Mouse (Mus musculus) brown adipose tissue, adult 24 weeks (tissue): Measurements from ENCODE around the gene Serinc2. TPM values are rescaled to one million over a fixed set of nuclear protein-coding genes. Genes with fewer than 3 reads are reported as not detected.
A peak's percentile ranks its signal among the peaks of the same experiment; 100 is the strongest.

ENCODE experiments used
- H3K27ac ChIP-seq: fragments of 200-500 bp; replicated peaks from 2 replicates; pipeline ENCODE4 v1.5.1; 2012; ENCODE audit warnings: low read depth, mild to moderate bottlenecking, low read length
- H3K4me1 ChIP-seq: fragments of 200-500 bp; 2 replicates; pipeline ENCODE4 v1.6.1; 2012; ENCODE audit warnings: low read length, mixed read lengths; ENCODE audit not compliant: control insufficient read depth, insufficient read depth, insufficient read length
- H3K4me3 ChIP-seq: fragments of 200-500 bp; 2 replicates; pipeline ENCODE4 v1.5.1; 2012; ENCODE audit warnings: low read depth, mild to moderate bottlenecking, low read length, moderate library complexity; ENCODE audit not compliant: insufficient read depth
- polyA plus RNA-seq: library from polyadenylated mRNA; stranded (reverse); fragments of >200 nt; gene quantifications from 2 replicates; pipeline ENCODE4 v1.2.4, GENCODE M21; 2012; ENCODE audit not compliant: missing spikeins, insufficient read depth, insufficient read length

Serinc2 gene
- 1.6 and 2.3 TPM in 2 replicates for polyA plus RNA-seq

DNA sequence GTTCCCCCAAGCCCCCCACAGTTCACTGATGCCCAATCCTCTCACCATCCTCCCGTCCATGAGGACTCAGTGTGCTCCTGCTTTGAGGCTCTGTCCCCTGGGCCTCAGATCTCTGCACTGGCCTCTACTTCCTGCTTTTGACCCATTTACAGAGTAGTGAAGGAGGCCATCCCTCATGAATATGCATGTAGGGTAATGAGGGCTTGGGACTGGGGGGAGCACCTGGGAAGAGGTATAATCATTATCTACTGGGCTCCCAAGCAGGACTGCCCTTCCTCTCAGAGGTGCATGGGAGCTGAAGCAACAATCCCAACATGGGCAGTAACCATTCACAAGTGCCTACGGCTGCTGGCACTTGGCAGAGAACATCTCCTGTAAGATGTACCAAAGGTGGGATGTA is at the start of gene Serinc2:
Gene Serinc2 (minus strand): TSS at position 101 of the 400 bp plus-strand sequence.
- Histone ChIP-seq H3K4me1 (no peaks in the 10 kb centered on the region), H3K4me3 (no peak within 1 kb of the TSS), H3K27ac (no peak within 1 kb of the TSS)

DNA sequence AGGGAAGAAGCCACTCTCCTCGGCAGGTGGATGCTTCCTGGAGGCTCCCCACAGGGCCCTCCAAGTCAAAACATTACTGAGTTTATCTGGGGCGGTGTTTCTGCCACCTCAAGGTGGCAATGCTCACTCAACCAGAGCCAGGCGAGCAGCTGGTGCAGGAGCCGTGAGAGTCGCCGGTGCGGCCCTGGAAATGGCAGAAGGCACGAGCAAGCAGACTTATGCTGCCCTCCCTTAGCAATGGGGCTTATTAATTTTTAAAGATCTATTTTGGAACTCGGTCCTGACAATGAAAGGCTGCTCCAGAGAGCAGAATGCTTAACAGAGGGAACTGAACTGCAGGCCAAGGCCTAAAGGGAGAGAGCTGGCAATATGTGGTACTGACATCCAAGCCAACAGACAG is 48.4 kb upstream of the Serinc2 start:
- Histone ChIP-seq H3K4me1 (no peaks in the 10 kb centered on the region), H3K4me3 (no peak overlapping the region), H3K27ac (no peak overlapping the region)

DNA sequence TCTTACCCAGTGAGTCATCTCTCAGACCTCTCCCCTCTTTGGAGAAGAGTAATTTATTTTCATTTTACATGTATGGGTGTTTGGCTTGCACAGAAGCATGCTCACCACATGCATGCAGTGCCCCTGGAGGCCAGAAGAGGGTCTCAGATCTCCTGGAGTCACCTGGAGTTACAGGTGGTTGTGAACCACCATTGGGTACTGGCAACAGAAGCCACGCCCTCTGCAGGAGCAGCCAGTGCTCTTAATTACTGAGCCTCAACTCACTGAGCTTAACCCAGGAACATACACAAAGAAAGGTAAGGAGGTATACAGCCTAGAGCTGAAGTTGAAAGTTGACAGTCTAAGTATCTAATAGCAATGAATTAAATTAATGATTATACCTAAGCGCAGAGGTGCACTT is 46.4 kb upstream of the Serinc2 start:
- Histone ChIP-seq H3K4me3 (no peak overlapping the region), H3K4me1 (no peaks in the 10 kb centered on the region), H3K27ac (no peak overlapping the region)

DNA sequence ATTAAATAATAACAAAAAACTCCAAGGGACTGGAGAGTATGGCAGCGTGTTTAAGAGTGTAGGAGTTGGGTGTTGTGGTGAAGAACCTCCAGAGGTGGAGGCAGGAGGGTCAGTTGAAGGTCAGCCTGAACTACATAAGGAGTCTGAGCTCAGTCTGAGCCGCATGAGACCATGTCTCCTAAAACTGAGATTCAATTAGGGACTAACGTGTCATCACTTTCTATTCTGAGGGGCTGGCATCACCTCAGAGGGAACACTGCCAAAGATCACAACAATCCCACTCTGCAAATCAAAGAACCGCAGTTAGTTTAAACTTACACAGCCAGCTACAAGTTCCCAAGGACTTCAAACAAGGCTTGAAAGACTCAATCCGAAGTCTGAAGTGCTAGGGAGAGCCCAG is 44.6 kb upstream of the Serinc2 start:
- Histone ChIP-seq H3K4me3 (no peak overlapping the region), H3K27ac (no peak overlapping the region), H3K4me1 (no peaks in the 10 kb centered on the region)

DNA sequence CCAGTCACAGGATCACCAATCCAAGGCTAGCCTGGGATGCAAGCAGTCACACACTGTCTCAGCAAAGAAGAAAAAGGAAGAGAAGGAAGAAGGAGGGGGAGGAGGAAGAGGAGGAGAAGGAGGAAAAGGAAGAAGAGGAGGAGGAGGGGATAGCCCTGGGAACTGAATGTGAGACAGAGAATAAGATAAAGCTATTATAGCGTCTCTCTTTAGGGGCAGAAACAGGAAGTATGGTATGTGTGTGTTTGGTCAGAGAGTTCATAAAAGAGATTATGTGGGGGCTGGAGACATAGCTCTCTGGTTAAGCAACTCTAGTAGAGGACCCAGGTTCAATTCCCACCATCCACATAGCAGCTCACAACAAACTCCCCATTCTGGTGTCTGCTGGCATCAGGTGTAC is 44.2 kb upstream of the Serinc2 start:
- Histone ChIP-seq H3K4me1 (no peaks in the 10 kb centered on the region), H3K27ac (no peak overlapping the region), H3K4me3 (no peak overlapping the region)

DNA sequence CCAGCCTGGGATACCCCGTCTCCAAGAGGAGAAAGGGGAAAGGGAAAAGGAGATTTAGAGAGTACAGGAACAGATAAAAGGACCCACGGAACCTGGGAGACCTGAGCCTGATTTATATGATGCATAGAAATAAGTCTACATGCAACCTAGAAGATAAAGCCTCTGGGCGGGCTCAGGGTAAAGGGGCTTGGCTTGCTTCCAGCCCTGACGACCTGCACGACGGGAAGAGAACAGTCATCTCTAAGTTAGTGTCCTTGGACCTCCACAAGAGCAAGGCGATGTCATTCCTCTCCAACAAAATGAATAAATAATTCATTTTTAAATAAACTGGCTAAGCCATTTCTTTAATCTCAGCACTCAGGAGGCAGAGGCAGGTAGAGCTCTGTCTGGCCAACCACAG is 43.6 kb upstream of the Serinc2 start:
- H3K4me1 ChIP-seq: no peaks in the 10 kb centered on the region
- no peak overlapping the region for H3K4me3 ChIP-seq
- no peak overlapping the region for H3K27ac ChIP-seq

DNA sequence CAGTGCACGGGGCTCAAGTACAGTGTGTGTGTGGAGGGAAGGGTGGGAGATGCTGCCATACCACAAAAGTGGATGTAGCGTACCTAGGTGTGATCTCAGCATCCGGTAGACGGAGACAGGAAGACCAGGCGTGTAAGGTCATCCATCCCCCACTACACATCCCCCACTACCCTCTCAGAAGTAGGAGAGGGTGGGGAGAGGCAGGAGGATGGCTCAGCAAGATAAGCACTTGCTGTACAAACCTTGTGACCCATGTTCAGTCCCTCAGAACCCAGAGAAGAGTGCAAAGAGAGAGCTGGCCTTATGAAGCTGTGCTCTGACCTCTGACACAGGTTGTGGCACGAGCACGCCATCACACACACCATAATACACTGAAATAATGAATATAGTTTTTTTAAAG is 42.6 kb upstream of the Serinc2 start:
- H3K4me3 ChIP-seq: no peak overlapping the region
- no peak overlapping the region for H3K27ac ChIP-seq
- no peaks in the 10 kb centered on the region for H3K4me1 ChIP-seq

DNA sequence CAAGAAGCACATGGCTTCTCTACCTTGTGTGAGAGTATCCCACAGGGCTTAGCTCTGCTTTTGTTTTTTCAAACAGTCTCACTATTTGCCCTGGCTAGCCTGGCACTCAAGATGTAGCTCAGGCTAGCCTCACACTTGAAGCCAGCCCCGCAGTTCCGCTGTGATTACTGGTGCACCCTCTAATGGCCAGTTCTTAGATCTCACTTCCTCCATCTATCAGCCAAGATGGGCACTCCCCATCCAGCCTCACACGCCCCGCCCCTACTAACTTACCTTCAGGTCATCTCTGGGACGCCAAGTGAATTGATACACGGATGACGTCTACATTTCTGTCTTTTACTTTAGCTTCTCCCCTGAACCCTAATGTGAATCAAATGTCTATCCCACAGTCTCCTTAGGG is 40.6 kb upstream of the Serinc2 start:
- H3K4me3 ChIP-seq: no peak overlapping the region
- no peaks in the 10 kb centered on the region for H3K4me1 ChIP-seq
- H3K27ac ChIP-seq: no peak overlapping the region

DNA sequence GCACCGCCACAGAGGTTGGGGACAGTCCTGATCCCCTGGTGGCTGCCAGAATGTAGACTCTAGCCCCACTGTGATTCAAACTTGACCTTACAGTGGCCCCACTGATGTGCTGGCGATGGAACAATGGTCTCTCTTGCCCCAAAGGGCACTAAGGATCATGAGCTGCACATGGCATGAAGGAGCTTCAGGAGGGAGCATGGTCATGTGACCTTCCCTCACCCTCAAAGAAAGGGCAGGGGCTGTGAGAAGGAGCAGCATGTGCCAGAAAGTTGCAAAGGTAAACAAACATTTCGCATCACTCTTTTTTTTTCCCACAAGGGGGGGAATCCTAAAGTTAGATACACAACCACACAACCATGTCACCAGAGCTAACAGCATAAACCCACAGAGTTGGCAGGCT is 39.1 kb upstream of the Serinc2 start:
- Histone ChIP-seq H3K4me1 (no peaks in the 10 kb centered on the region), H3K27ac (no peak overlapping the region), H3K4me3 (no peak overlapping the region)

DNA sequence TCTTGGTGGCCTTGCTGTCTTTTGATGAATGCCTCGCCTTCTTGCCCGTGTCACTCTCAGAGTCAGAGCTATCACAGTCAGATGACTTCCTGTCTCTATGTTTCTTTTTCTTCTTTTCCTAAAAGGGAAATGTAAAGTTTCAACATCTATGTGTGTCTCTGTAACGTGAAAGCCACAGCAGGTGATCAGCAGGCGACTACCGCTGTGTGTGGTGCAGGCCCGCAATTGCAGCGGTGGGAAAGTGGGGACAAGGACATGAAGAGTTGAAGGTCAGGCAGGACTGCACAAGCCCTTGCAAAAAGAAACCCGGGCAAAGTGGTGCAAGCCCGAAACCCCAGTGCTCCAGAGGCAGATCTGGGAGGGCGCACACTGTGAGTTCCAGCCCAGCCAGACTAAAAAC is 37.7 kb upstream of the Serinc2 start:
- H3K27ac ChIP-seq: peak overlapping the region; percentile 36
- H3K4me1 ChIP-seq: no peaks in the 10 kb centered on the region
- H3K4me3 ChIP-seq: no peak overlapping the region

DNA sequence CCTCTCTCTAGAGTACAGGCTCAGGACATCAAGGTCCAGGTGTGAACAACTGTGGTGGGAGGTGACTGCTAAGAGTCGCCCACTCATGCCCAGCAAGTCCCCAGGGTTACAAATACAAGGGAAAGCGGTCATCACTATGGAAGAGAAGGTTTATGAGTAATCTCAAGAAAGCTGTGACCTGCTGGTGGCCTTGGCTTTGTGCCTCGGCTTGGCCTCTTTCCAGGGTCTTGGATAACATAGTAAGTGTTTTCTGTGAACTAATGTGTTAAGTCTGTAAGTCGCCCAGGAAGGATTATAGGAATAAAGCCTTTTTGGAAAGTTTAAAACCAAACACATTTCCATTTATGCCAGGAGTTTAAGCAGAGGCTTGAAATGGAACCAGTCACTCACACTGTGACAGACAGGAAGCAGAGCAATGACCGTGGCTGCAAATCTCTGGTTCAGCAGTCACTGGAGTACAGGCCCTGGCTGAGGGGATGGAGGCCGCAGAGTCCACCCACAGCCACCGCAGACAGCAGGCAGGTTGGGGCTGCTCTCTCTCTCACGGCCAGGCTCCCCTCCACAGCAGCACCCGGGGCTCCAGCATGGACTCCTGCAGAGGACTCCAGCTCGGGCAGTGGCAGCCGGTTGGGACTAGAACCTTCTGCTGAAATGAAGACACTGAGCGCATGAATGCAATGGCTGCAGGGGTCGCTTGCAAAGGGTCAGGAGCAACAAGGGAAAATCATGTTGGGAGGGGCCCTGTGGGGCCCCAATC is 36.9 kb upstream of the Serinc2 start:
- no peaks in the 10 kb centered on the region for H3K4me1 ChIP-seq
- peak overlapping the region; percentile 13; the same call in 1 of the 2 replicates for H3K27ac ChIP-seq
- H3K4me3 ChIP-seq: no peak overlapping the region

DNA sequence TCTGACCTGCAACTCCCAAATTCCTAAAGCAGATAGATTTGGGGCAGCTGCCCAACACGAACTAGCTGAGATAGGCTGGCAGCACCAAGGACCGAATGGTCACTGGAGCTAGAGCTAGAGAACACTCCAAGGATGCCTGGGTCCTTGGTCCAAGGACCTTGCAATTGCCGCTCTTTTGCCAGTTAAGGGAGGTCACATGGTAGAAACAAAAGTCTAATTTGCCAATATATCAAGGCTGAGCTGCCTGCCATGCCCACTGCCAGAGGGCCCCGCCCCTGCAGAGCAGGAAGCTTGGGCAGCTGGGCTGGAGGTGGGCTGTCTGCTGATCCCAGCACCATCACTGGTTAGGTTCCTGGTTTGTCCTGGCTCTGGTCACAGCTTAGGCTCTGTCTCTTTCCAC is 34.5 kb upstream of the Serinc2 start:
- H3K4me1 ChIP-seq: no peaks in the 10 kb centered on the region
- H3K27ac ChIP-seq: 0 out of 2 replicates have a peak overlapping the region, but pooled peaks have one; percentile 4

DNA sequence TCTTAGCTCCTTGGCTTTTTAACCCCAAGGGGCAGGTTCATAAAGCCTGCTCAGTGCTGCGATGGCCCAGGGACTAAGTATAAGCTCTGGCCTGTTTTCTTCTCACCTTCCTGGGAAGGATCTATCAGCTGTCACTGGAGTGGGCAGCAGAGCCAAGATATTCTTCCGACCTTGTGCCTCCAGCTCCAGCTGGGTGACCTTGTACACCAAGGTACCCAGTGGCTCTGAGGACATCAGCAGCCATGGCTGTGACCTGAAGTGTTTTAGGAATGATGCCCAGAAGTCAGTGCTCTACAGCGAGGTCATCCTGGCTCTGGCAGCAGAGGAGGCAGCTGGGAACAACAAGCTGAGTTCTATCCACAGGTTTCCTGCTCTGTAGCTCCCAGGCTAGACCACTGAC is 33.5 kb upstream of the Serinc2 start:
- H3K4me1 ChIP-seq: no peaks in the 10 kb centered on the region
- H3K4me3 ChIP-seq: peak overlapping the region; percentile 71
- H3K27ac ChIP-seq: peak overlapping the region; percentile 94

More for the DNA sequence above, 34.5 kb upstream of the Serinc2 start:
- H3K4me3 ChIP-seq: no peak overlapping the region

DNA sequence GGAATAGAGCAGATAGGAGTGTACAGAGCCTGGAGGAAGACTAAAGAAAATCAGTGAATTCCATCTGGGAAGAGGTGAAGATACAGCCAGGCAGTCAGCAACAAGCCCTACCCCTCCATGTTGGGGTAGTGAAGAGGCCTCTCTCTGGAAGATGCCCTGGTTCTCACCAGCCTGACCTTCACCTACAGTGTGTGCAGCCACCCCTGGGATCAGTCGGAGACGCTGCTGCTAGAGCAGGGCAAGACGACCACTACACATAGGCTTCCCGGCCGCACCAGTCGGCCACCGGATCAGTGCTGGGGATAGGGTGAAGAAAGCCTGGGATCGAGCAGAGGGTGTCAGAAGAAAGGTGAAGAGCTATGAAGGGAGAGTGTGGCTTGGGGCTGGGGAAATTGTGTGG is 30.2 kb upstream of the Serinc2 start:
- Histone ChIP-seq H3K4me1 (no peaks in the 10 kb centered on the region), H3K27ac (peak overlapping the region; percentile 94), H3K4me3 (peak overlapping the region; percentile 71)

DNA sequence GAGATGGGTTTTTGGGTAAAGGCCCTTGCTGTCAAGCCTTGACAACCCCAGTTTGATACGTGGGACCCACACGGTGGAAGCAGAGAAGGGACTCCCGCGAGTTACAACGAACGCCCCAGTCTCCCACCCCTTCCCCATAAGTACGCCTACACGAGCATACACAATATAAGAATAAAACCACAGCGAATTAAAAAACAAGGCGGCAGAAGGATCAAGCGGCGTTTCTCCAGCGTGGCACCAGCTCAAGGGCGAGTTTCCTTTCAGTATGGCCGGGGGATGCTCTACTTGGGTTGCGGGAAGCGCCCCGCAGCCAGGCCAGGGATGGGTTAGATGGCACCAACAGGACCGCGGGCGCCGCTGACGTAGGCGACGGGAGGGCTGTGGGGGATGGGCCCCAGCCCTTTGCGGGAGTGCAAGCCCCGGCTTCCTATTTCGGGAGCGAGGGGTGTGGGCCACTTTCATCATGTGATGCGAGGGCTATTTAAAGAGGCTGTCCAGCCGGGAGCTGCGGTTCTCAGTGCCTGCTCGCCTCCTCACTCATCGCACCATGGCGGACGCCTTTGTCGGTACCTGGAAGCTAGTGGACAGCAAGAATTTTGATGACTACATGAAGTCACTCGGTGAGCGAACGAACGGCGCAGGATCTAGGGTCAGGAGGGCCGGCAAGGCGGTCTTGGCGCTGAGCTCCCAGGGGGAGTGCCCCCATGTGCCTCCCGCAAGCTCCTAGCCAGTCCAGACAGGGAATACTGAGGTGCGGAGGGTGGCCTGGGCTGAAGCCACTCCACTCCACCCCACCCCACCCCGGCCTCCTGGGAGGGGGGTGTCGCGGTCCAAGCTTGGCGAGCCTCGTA is 29.5 kb upstream of the Serinc2 start, which contains the start of the genes Fabp3 and Gm10570:
Gene Fabp3 (plus strand): TSS at position 365 of the 851 bp plus-strand sequence.
Gene Gm10570 (minus strand): TSS at position 444 of the 851 bp plus-strand sequence.
- peak within 1 kb of the TSS; percentile 94 for H3K27ac ChIP-seq
- peak within 1 kb of the TSS; percentile 71 for H3K4me3 ChIP-seq
- no peaks in the 10 kb centered on the region for H3K4me1 ChIP-seq
